Mouse (Mus musculus): ENCODE data around the gene Msrb3. TPM values are rescaled to one million over a fixed set of nuclear protein-coding genes. Genes with fewer than 3 reads are reported as not detected.

Gene Msrb3
- total and polyA plus RNA-seq, 2 experiments from 2014 or later = 1.6 to 5.6 TPM

- 86% methylated on average over 5 of the region's 5 CpGs for WGBS
- Histone ChIP-seq H3K9me3 (ENCODE audit: low read length) (no peaks in the 10 kb centered on the region), H3K4me2 (ENCODE audit: low read depth, low read length) (no peak overlapping the region), H3K4me3 (ENCODE audit: low read length) (no peak overlapping the region), H3K36me3 (ENCODE audit: insufficient read depth, low read length) (no peaks in the 10 kb centered on the region), H3K27ac (no peak overlapping the region), H3K4me1 (ENCODE audit: insufficient read depth, low read length) (no peaks in the 10 kb centered on the region), H3K9ac (replicated peaks; ENCODE audit: low read length) (no peak overlapping the region), H3K27me3 (ENCODE audit: insufficient read depth, low read length) (no peaks in the 10 kb centered on the region)
- ATAC-seq = no peak
- no peak for TF ChIP-seq CTCF (IDR thresholded peaks at IDR 0.05; ENCODE audit: low read depth)
- DNase-seq (ENCODE audit: low spot score) = no peak
Observed at GRCm38 (mm10) chr10:120815290-120815689, 83.6 kb downstream of the Msrb3 start.

GRCm38 (mm10) chr10:120811796-120812443, 87.0 kb downstream of the Msrb3 start:
- 0 out of 2 replicates have a peak overlapping the region, but pooled peaks have one; percentile 11 for H3K4me2 ChIP-seq (ENCODE audit: low read depth, low read length)
- H3K4me3 ChIP-seq (ENCODE audit: low read length) = no peak overlapping the region
- no peak for TF ChIP-seq CTCF (IDR thresholded peaks at IDR 0.05; ENCODE audit: low read depth)
- ATAC-seq (no peak), DNase-seq (ENCODE audit: low spot score) (no peak)
- H3K27ac ChIP-seq = no peak overlapping the region
- no peaks in the 10 kb centered on the region for H3K9me3 ChIP-seq (ENCODE audit: low read length)
- H3K4me1 ChIP-seq (ENCODE audit: insufficient read depth, low read length) = no peaks in the 10 kb centered on the region
- no peaks in the 10 kb centered on the region for H3K36me3 ChIP-seq (ENCODE audit: insufficient read depth, low read length)
- 75% methylated on average over 24 of the region's 24 CpGs for WGBS
- H3K27me3 ChIP-seq (ENCODE audit: insufficient read depth, low read length) = no peaks in the 10 kb centered on the region
- H3K9ac ChIP-seq (replicated peaks; ENCODE audit: low read length) = no peak overlapping the region

GRCm38 (mm10) chr10:120810832-120811571, 87.9 kb downstream of the Msrb3 start:
- no peak for TF ChIP-seq CTCF (IDR thresholded peaks at IDR 0.05; ENCODE audit: low read depth)
- WGBS = 88% methylated on average over 4 of the region's 4 CpGs
- Histone ChIP-seq H3K4me1 (ENCODE audit: insufficient read depth, low read length) (no peaks in the 10 kb centered on the region), H3K36me3 (ENCODE audit: insufficient read depth, low read length) (no peaks in the 10 kb centered on the region), H3K27me3 (ENCODE audit: insufficient read depth, low read length) (no peaks in the 10 kb centered on the region), H3K4me3 (ENCODE audit: low read length) (no peak overlapping the region), H3K9ac (replicated peaks; ENCODE audit: low read length) (no peak overlapping the region), H3K27ac (no peak overlapping the region), H3K4me2 (ENCODE audit: low read depth, low read length) (no peak overlapping the region), H3K9me3 (ENCODE audit: low read length) (no peaks in the 10 kb centered on the region)
- ATAC-seq = no peak
- no peak for DNase-seq (ENCODE audit: low spot score)

- Histone ChIP-seq H3K36me3 (ENCODE audit: insufficient read depth, low read length) (no peaks in the 10 kb centered on the region), H3K4me2 (ENCODE audit: low read depth, low read length) (no peak overlapping the region), H3K4me1 (ENCODE audit: insufficient read depth, low read length) (no peaks in the 10 kb centered on the region), H3K9me3 (ENCODE audit: low read length) (no peaks in the 10 kb centered on the region), H3K4me3 (ENCODE audit: low read length) (no peak overlapping the region), H3K27me3 (ENCODE audit: insufficient read depth, low read length) (no peaks in the 10 kb centered on the region), H3K9ac (replicated peaks; ENCODE audit: low read length) (no peak overlapping the region), H3K27ac (no peak overlapping the region)
- 49% methylated on average over 14 of the region's 14 CpGs for WGBS
- ATAC-seq = no peak
- no peak for DNase-seq (ENCODE audit: low spot score)
- no peak for TF ChIP-seq CTCF (IDR thresholded peaks at IDR 0.05; ENCODE audit: low read depth)
Observed at GRCm38 (mm10) chr10:120810053-120810696, 88.7 kb downstream of the Msrb3 start.

GRCm38 (mm10) chr10:120808167-120808566, 90.7 kb downstream of the Msrb3 start:
- H3K4me3 ChIP-seq (ENCODE audit: low read length) = no peak overlapping the region
- no peak overlapping the region for H3K4me2 ChIP-seq (ENCODE audit: low read depth, low read length)
- no peak for TF ChIP-seq CTCF (IDR thresholded peaks at IDR 0.05; ENCODE audit: low read depth)
- H3K36me3 ChIP-seq (ENCODE audit: insufficient read depth, low read length) = no peaks in the 10 kb centered on the region
- no peaks in the 10 kb centered on the region for H3K27me3 ChIP-seq (ENCODE audit: insufficient read depth, low read length)
- no peak for ATAC-seq
- H3K27ac ChIP-seq = no peak overlapping the region
- H3K9me3 ChIP-seq (ENCODE audit: low read length) = no peaks in the 10 kb centered on the region
- 96% methylated on average over 4 of the region's 4 CpGs for WGBS
- H3K4me1 ChIP-seq (ENCODE audit: insufficient read depth, low read length) = no peaks in the 10 kb centered on the region
- H3K9ac ChIP-seq (replicated peaks; ENCODE audit: low read length) = no peak overlapping the region
- no peak for DNase-seq (ENCODE audit: low spot score)

- H3K4me3 ChIP-seq (ENCODE audit: low read length) = no peak overlapping the region
- no peak overlapping the region for H3K9ac ChIP-seq (replicated peaks; ENCODE audit: low read length)
- 33% methylated on average over 6 of the region's 6 CpGs for WGBS
- no peak for TF ChIP-seq CTCF (IDR thresholded peaks at IDR 0.05; ENCODE audit: low read depth)
- no peaks in the 10 kb centered on the region for H3K9me3 ChIP-seq (ENCODE audit: low read length)
- H3K27ac ChIP-seq = no peak overlapping the region
- no peaks in the 10 kb centered on the region for H3K27me3 ChIP-seq (ENCODE audit: insufficient read depth, low read length)
- ATAC-seq (no peak), DNase-seq (ENCODE audit: low spot score) (no peak)
- H3K36me3 ChIP-seq (ENCODE audit: insufficient read depth, low read length) = no peaks in the 10 kb centered on the region
- no peaks in the 10 kb centered on the region for H3K4me1 ChIP-seq (ENCODE audit: insufficient read depth, low read length)
- H3K4me2 ChIP-seq (ENCODE audit: low read depth, low read length) = peak overlapping the region; percentile 35
Observed at GRCm38 (mm10) chr10:120801127-120801526, 97.8 kb downstream of the Msrb3 start.

Data from hindbrain, postnatal 0 days (tissue).